In the genomic region with DNA sequence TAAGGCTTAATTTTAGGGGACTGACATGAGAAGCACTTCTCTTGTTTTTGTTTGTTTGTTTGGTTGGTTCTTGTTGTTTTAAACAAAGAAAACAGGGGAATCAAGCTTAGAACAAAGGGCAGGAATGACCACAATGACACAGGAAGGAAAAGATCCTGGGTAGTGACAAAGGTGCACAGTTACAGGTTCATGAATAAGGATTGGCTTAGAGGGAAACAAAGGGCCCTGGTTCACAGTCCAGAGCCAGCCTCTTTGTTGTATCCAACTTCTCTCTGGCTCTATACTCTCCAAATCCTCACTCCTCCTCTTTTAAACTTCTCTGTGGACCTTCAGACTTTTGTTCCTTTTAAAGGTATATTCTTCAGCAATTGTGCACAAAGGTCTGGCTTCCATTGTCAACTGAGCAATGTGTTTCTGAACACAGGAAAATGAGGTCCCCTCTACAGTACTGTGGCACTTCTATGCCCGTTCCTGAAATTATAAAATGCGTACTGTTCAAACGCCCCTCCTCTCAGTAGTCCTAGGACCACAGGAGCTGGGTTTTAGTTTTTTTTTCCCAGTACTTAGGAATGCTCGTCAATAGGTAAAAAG, we compare ENCODE assay signal across 9 mouse cellular contexts. TPM values are rescaled to one million over a fixed set of nuclear protein-coding genes. Genes with fewer than 3 reads are reported as not detected.
A peak's percentile ranks its signal among the peaks of the same experiment; 100 is the strongest.
DNase-seq lines count a peak whose midpoint lies in the region; ATAC-seq lines count a peak whose summit lies in the region.
"Had no signal": no experiment of that assay in that cellular context is flagged by ENCODE, and none has a peak within 500 bp of the region (broad histone marks: within the 10 kb centered on the region; RNA-seq: fewer than 3 reads in every experiment).

No protein-coding gene starts in this region.

- H3K9me3 ChIP-seq in megakaryocyte, embryonic 14.5 days, result no peaks in the 10 kb centered on the region
- H3K9me3 ChIP-seq in limb, embryonic 15.5 days, result no peaks in the 10 kb centered on the region
- no peaks in the 10 kb centered on the region for H3K9me3 ChIP-seq in stomach, embryonic 16.5 days (replicated peaks; ENCODE audit: control insufficient read depth, low read length)

- H3K36me3 ChIP-seq in megakaryocyte, embryonic 14.5 days (replicated peaks; ENCODE audit: low read length), result peaks cover 21% of the 10 kb centered on the region
- no peaks in the 10 kb centered on the region for H3K36me3 ChIP-seq in limb, embryonic 15.5 days
- H3K36me3 ChIP-seq in stomach, embryonic 16.5 days (ENCODE audit: control insufficient read depth, insufficient read depth, low read length), result no peaks in the 10 kb centered on the region

- peaks cover 19% of the 10 kb centered on the region for H3K4me1 ChIP-seq in megakaryocyte, embryonic 14.5 days
- H3K4me1 ChIP-seq in limb, embryonic 15.5 days, result peaks cover 13% of the 10 kb centered on the region; the same call in 1 of the 2 replicates
- no peaks in the 10 kb centered on the region; the same call in 1 of the 2 replicates for H3K4me1 ChIP-seq in stomach, embryonic 16.5 days (ENCODE audit: control insufficient read depth, insufficient read depth, low read length)

- peak; percentile 20 for DNase-seq in embryo, embryonic 10.5 days (ENCODE audit: low spot score)
- DNase-seq in embryo, embryonic 10 days (ENCODE audit: low spot score), result no peak
- no peak for DNase-seq in testis, postnatal 10 days (ENCODE audit: low spot score)
- no peak for DNase-seq in adrenal gland, postnatal 14 days

- no peak overlapping the region for H3K27ac ChIP-seq in limb, embryonic 15.5 days
- H3K27ac ChIP-seq in stomach, embryonic 16.5 days (ENCODE audit: low read length), result no peak overlapping the region

- 71% methylated on average over 4 of the region's 4 CpGs for WGBS in limb, embryonic 15.5 days
- 63% methylated on average over 4 of the region's 4 CpGs for WGBS in stomach, embryonic 16.5 days

- H3K4me3 ChIP-seq in megakaryocyte, embryonic 14.5 days (replicated peaks), result peak overlapping the region; percentile 98
- peak overlapping the region; percentile 94; the same call in 1 of the 2 replicates for H3K4me3 ChIP-seq in limb, embryonic 15.5 days
- H3K4me3 ChIP-seq in stomach, embryonic 16.5 days (replicated peaks; ENCODE audit: low read length), result peak overlapping the region; percentile 88

- no peak for ATAC-seq in megakaryocyte, adult 5-6 weeks (ENCODE audit: poor library complexity, severe bottlenecking)
- ATAC-seq in limb, embryonic 15.5 days (ENCODE audit: insufficient number of reproducible peaks, low FRiP score, low TSS enrichment, low read depth), result no peak
- ATAC-seq in stomach, embryonic 16.5 days (ENCODE audit: insufficient read depth, low FRiP score), result no peak

- peak overlapping the region; percentile 50 for H3K4me2 ChIP-seq in limb, embryonic 15.5 days
- H3K4me2 ChIP-seq in stomach, embryonic 16.5 days (ENCODE audit: low read depth, low read length), result peak overlapping the region; percentile 71

- no peak overlapping the region for H3K9ac ChIP-seq in limb, embryonic 15.5 days
- H3K9ac ChIP-seq in stomach, embryonic 16.5 days (ENCODE audit: low read length), result no peak overlapping the region

- no peaks in the 10 kb centered on the region for H3K27me3 ChIP-seq in megakaryocyte, embryonic 14.5 days (replicated peaks)
- H3K27me3 ChIP-seq in limb, embryonic 15.5 days, result no peaks in the 10 kb centered on the region
- H3K27me3 ChIP-seq in stomach, embryonic 16.5 days (ENCODE audit: control insufficient read depth, insufficient read depth, low read length), result no peaks in the 10 kb centered on the region

RNA-seq across cellular contexts. Expression of a gene that starts 1.4 kb away (rescaled TPM):
- 12.4 and 15.5 TPM in 2 replicates for polyA plus RNA-seq in megakaryocyte, embryonic 14.5 days (2012; ENCODE audit: insufficient read depth, low replicate concordance)
- total RNA-seq in megakaryocyte, adult 5-6 weeks (2015), result 71.7 and 92.2 TPM in 2 replicates
- total RNA-seq in megakaryocyte, adult 5-6 weeks (2017), result 60.9 and 72.9 TPM in 2 replicates
- 89.8 and 92.3 TPM in 2 replicates for polyA plus RNA-seq in limb, embryonic 15.5 days (2015; fragmentation: Nextera tagmentation; extraction: Ambion mirVana)
- polyA plus RNA-seq in stomach, embryonic 16.5 days (2015; fragmentation: Nextera tagmentation; extraction: Ambion mirVana), result 87.4 and 88.2 TPM in 2 replicates
- 50.8 and 66.0 TPM in 2 replicates for total RNA-seq in adrenal gland, postnatal 14 days (2021)

RNA-seq across cellular contexts. Expression of a gene that starts 1.5 kb away (rescaled TPM):
- polyA plus RNA-seq in megakaryocyte, embryonic 14.5 days (2012; ENCODE audit: insufficient read depth, low replicate concordance), result not detected in 2 replicates
- total RNA-seq in megakaryocyte, adult 5-6 weeks (2015), result not detected in 2 replicates
- 0.73 TPM in 1 of 2 replicates, not detected in the other for total RNA-seq in megakaryocyte, adult 5-6 weeks (2017)
- not detected in 2 replicates for polyA plus RNA-seq in limb, embryonic 15.5 days (2015; fragmentation: Nextera tagmentation; extraction: Ambion mirVana)
- 0.19 TPM in 1 of 2 replicates, not detected in the other for polyA plus RNA-seq in stomach, embryonic 16.5 days (2015; fragmentation: Nextera tagmentation; extraction: Ambion mirVana)
- total RNA-seq in adrenal gland, postnatal 14 days (2021), result not detected in 2 replicates
- total RNA-seq: megakaryocyte-erythroid progenitor cell, adult 5-6 weeks had no signal

RNA-seq across cellular contexts. Expression of a gene that starts 14.1 kb away (rescaled TPM):
- 3.1 TPM in 1 of 2 replicates, not detected in the other for polyA plus RNA-seq in megakaryocyte, embryonic 14.5 days (2012; ENCODE audit: insufficient read depth, low replicate concordance)
- total RNA-seq in megakaryocyte, adult 5-6 weeks (2015), result not detected in 2 replicates
- total RNA-seq in megakaryocyte, adult 5-6 weeks (2017), result not detected in 2 replicates
- polyA plus RNA-seq in limb, embryonic 15.5 days (2015; fragmentation: Nextera tagmentation; extraction: Ambion mirVana), result not detected in 2 replicates
- not detected in 2 replicates for polyA plus RNA-seq in stomach, embryonic 16.5 days (2015; fragmentation: Nextera tagmentation; extraction: Ambion mirVana)
- not detected in 2 replicates for total RNA-seq in adrenal gland, postnatal 14 days (2021)
- total RNA-seq: megakaryocyte-erythroid progenitor cell, adult 5-6 weeks had no signal
